Mouse (Mus musculus) cerebellum, postnatal 36 days (tissue): ENCODE data around the gene Lcmt1.
A peak's percentile ranks its signal among the peaks of the same experiment; 100 is the strongest.

Experiments used
- DNase-seq, 2 experiments: peaks; one replicate each; pipeline ENCODE4 v3.0.0; 2021 to 2022; ENCODE audit warnings: mixed read lengths in 2 of 2

Gene Lcmt1

GRCm38 (mm10) chr7:123401121-123401520 lies 31.5 kb downstream of the Lcmt1 start:
- DNase-seq: peak in 1 of 2 experiments; percentile 12

GRCm38 (mm10) chr7:123404198-123404597 lies 34.6 kb downstream of the Lcmt1 start:
- DNase-seq: peak; percentile 56 to 64

GRCm38 (mm10) chr7:123405619-123406018 lies 36.0 kb downstream of the Lcmt1 start:
- peak in 1 of 2 experiments; percentile 29 for DNase-seq

- no peak for DNase-seq
Observed at GRCm38 (mm10) chr7:123406988-123407387, 37.4 kb downstream of the Lcmt1 start.

- no peak for DNase-seq
Observed at GRCm38 (mm10) chr7:123410502-123410901, 40.9 kb downstream of the Lcmt1 start.

GRCm38 (mm10) chr7:123411109-123411508 lies 41.5 kb downstream of the Lcmt1 start:
- DNase-seq: no peak

- DNase-seq: peak; percentile 80 to 87
Observed at GRCm38 (mm10) chr7:123412143-123412542, 42.6 kb downstream of the Lcmt1 start.

GRCm38 (mm10) chr7:123416803-123417202 lies 47.2 kb downstream of the Lcmt1 start:
- peak in 1 of 2 experiments; percentile 1 for DNase-seq

GRCm38 (mm10) chr7:123417661-123418060 lies 48.1 kb downstream of the Lcmt1 start:
- peak in 1 of 2 experiments; percentile 2 for DNase-seq

GRCm38 (mm10) chr7:123419984-123420383 lies 50.4 kb downstream of the Lcmt1 start:
- peak in 1 of 2 experiments; percentile 3 for DNase-seq

- peak in 1 of 2 experiments; percentile 1 for DNase-seq
Observed at GRCm38 (mm10) chr7:123421958-123422357, 52.4 kb downstream of the Lcmt1 start.

- DNase-seq: peak; percentile 30 to 41
Observed at GRCm38 (mm10) chr7:123424281-123424680, 54.7 kb downstream of the Lcmt1 start.

GRCm38 (mm10) chr7:123425134-123425757 lies 55.7 kb downstream of the Lcmt1 start:
- DNase-seq: peak in 1 of 2 experiments; percentile 6

- no peak for DNase-seq
Observed at GRCm38 (mm10) chr7:123429624-123430410, 60.2 kb downstream of the Lcmt1 start.

- DNase-seq: no peak
Observed at GRCm38 (mm10) chr7:123430411-123430705, 60.8 kb downstream of the Lcmt1 start.

- no peak for DNase-seq
Observed at GRCm38 (mm10) chr7:123431206-123431605, 61.6 kb downstream of the Lcmt1 start.

GRCm38 (mm10) chr7:123442079-123442478 lies 72.5 kb downstream of the Lcmt1 start:
- DNase-seq: no peak

- no peak for DNase-seq
Observed at GRCm38 (mm10) chr7:123448794-123449193, 79.2 kb downstream of the Lcmt1 start.

GRCm38 (mm10) chr7:123449676-123450075 lies 80.1 kb downstream of the Lcmt1 start:
- DNase-seq: no peak

GRCm38 (mm10) chr7:123450515-123450914 lies 80.9 kb downstream of the Lcmt1 start:
- no peak for DNase-seq

- DNase-seq: no peak
Observed at GRCm38 (mm10) chr7:123452551-123452950, 83.0 kb downstream of the Lcmt1 start.

- DNase-seq: no peak
Observed at GRCm38 (mm10) chr7:123453066-123453465, 83.5 kb downstream of the Lcmt1 start.

GRCm38 (mm10) chr7:123455088-123455487 lies 85.5 kb downstream of the Lcmt1 start:
- DNase-seq: no peak

- no peak for DNase-seq
Observed at GRCm38 (mm10) chr7:123458309-123458708, 88.7 kb downstream of the Lcmt1 start.
